Mouse (Mus musculus) left cerebral cortex, postnatal 14 days (tissue): ENCODE results near the gene Riox2. TPM values are rescaled to one million over a fixed set of nuclear protein-coding genes. Genes with fewer than 3 reads are reported as not detected.
A peak's percentile ranks its signal among the peaks of the same experiment; 100 is the strongest.

ENCODE experiments used
- DNase-seq, 2 experiments: peaks; one replicate each; pipeline ENCODE4 v3.0.0; 2021 to 2022; ENCODE audit warnings: low spot score in 2 of 2, mixed read lengths in 1 of 2
- intact Hi-C: fragments of 180-260 bp; cut with DNase I; formaldehyde crosslinking; loops from one replicate; pipeline ENCODE4 v1.15.1; 2025
- total RNA-seq, 2 experiments: library from RNA; stranded (reverse); gene quantifications; 2 replicates each; pipeline ENCODE4 v1.2.3; 2021

Gene Riox2
- total RNA-seq, 2 experiments from 2014 or later = 10.4 to 10.7 TPM

DNA sequence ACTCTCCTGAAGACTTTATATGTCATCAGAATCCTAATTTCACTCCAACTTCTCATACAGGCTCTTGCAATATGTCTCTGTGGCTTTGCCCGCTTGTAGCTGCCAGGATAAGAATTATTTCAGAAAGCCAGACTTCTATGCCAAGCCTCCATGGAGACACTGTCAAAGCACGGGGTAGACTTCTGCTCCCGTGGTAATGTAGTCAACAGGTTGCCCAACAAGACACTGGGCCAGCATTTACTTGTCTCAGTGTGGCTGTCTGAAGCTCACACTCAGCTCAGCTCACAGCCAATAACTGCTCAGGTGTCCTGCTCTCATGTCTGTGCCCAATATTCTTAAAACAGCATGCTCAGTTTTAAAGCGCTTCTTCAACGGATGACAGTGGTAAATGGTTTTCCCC is 43.6 kb downstream of the Riox2 start:
- peak in 1 of 2 experiments; percentile 26 for DNase-seq
- intact Hi-C loops = no loop called here

GRCm38 (mm10) chr16:59516965-59517364 is 45.4 kb downstream of the Riox2 start:
- no peak for DNase-seq
- intact Hi-C loops = no loop called here

GRCm38 (mm10) chr16:59517447-59518219 is 46.1 kb downstream of the Riox2 start:
- intact Hi-C loops = no loop called here
- DNase-seq = no peak

- DNase-seq = no peak
- intact Hi-C loops = no loop called here
Observed at GRCm38 (mm10) chr16:59521752-59522423, 50.3 kb downstream of the Riox2 start.

- intact Hi-C loops = no loop called here
Observed at GRCm38 (mm10) chr16:59526939-59527338, 55.4 kb downstream of the Riox2 start.

DNA sequence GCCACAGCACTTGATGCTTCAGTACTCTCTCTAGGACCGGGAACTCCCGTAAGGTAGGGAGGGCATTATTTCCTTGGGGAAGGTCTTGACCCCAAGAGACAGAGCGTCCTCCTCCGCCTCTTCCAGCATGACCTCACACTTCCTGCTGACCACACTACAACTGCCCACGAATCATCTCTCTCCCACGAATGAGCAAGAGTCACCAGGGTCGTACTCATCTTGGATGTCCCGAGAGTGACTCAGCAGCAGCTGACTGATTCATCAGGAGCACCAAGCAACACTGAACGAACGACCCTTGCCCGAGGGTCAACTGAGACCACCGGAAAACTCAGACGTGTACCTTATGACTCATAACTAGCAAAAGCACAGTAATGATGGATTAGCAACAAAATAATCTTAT is 58.0 kb downstream of the Riox2 start:
- intact Hi-C loops = no loop called here
- no peak for DNase-seq

More at GRCm38 (mm10) chr16:59526939-59527338, 55.4 kb downstream of the Riox2 start:
- no peak for DNase-seq

DNA sequence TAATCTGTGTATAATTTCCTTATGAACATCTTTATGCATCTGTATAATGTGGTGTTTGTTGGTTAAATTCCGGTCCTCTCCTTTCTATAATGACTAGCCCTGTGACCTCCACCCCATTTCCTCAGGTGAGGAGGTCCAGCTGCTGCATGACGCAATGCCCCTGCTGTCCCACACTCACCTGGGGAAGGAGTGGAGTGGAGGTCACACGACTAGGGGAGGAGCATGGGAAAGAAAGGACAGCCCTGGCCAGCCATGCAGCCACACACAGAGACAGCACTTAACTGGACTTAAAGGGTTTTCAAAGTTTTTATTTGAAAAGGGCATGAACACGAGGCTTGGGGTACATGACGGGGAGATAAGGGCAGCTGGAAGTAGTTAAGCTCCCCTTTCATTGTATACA is 59.7 kb downstream of the Riox2 start:
- intact Hi-C loops = no loop called here
- DNase-seq = no peak

DNA sequence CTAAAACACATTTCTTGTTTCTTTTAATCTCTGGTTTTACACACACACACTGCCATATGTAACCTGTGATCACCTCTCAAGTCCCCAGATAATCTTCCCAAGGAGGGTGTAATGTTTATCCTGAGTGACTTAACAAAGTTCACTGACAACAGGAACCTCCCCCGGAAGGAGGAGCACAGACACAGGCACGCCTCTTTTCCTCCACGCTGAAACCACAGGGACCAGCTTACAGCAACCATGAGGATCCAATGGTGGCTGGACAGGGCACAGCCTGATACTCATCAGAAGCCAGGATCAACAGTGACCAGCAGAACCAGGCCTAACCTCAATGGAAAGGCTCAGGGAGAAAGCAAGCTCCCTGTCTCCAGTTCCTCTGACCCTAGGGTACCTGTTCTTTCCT is 61.0 kb downstream of the Riox2 start:
- intact Hi-C loops = no loop called here
- no peak for DNase-seq

GRCm38 (mm10) chr16:59534349-59534748 is 62.8 kb downstream of the Riox2 start:
- intact Hi-C loops = no loop called here
- DNase-seq = no peak

DNA sequence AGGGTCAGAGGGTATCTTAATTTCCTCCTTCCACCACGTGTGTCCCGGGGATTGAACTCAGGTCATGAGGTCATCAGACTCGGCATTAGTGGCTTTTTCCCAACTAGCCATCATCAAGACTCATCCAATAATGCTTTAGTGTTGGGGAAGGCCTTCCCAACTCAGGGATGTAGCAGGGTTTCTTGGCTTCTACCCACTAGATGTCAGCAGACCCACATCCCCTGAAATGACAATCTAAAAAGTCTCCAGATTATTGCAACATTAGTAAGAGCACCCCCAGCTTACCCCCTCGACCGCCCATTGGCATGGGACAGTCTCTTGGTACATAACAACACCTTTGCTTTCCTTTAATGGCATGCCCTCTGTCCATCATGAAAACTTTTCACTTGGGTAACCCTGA is 64.1 kb downstream of the Riox2 start:
- DNase-seq = no peak
- intact Hi-C loops = loop anchor here (5.0 kb wide), 1 partner anchor 82 kb away; no protein-coding TSS in a partner anchor

- intact Hi-C loops = no loop called here
- no peak for DNase-seq
Observed at GRCm38 (mm10) chr16:59540944-59541343, 69.4 kb downstream of the Riox2 start.

DNA sequence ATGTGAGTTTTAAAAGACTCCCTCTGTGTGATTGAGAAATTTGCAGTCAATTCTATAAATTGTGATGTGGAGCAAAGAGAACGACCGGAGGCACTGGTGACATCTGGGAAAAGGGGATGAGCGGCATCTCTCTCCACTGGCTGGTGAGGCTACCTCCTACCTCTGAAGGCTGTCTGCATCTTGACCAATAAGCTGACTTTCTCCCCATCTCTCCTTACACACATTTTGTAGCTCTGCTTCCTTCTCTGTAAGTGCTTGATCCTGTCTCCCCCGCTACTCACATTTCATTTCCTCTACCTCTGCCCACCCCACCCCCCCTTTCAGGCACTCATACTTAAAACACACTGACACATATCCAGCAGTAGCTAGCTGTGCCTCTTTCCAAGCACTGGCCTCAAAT is 69.8 kb downstream of the Riox2 start:
- DNase-seq = no peak
- intact Hi-C loops = no loop called here

Other genes starting within 250 kb of the Riox2 start
- not detected for gene Olfr201, start 199.1 kb upstream of the Riox2 start, total RNA-seq
- gene Olfr202, start 185.0 kb upstream of the Riox2 start, total RNA-seq = not detected
- not detected for gene Olfr203, start 172.9 kb upstream of the Riox2 start, total RNA-seq
- gene Olfr204, start 153.5 kb upstream of the Riox2 start, total RNA-seq = under 1 TPM in 1 of 2 experiments, not detected in 1; 0.07 TPM
- not detected for gene Olfr205, start 140.6 kb upstream of the Riox2 start, total RNA-seq
- not detected for gene Olfr206, start 122.5 kb upstream of the Riox2 start, total RNA-seq
- not detected for gene Olfr209, start 107.8 kb upstream of the Riox2 start, total RNA-seq
- under 1 TPM in 1 of 2 experiments, not detected in 1; 0.11 TPM for gene Gabrr3, start 64.4 kb upstream of the Riox2 start, total RNA-seq
- gene Crybg3, start 129.2 kb downstream of the Riox2 start, total RNA-seq = 1 to 10 TPM; 4.0 to 5.6 TPM
- 10 to 100 TPM; 34.4 to 35.2 TPM for gene Arl6, start 167.6 kb downstream of the Riox2 start, total RNA-seq